Mouse (Mus musculus) spleen, adult 2 months (tissue): ENCODE measurements around the gene Ahdc1. TPM values are rescaled to one million over a fixed set of nuclear protein-coding genes. Genes with fewer than 3 reads are reported as not detected.
A peak's percentile ranks its signal among the peaks of the same experiment; 100 is the strongest.

Experiments used
- DNase-seq, 2 experiments: peaks; one replicate each; pipeline versions ENCODE4 v3.0.0 to v3.0.0-alpha.2; 2012 to 2021; ENCODE audit warnings: low spot score in 2 of 2, low read depth in 1 of 2
- H3K27ac ChIP-seq: fragments of 200-500 bp; 2 replicates; pipeline ENCODE4 v1.5.1; 2012; ENCODE audit warnings: low read length, inconsistent platforms; ENCODE audit not compliant: insufficient read depth
- H3K27me3 ChIP-seq: fragments of 200-500 bp; 2 replicates; pipeline ENCODE4 v1.6.1; 2012; ENCODE audit warnings: mild to moderate bottlenecking, moderate library complexity, low read length, inconsistent platforms; ENCODE audit not compliant: control insufficient read depth, insufficient read depth
- H3K36me3 ChIP-seq: fragments of 200-500 bp; 2 replicates; pipeline ENCODE4 v1.6.1; 2012; ENCODE audit warnings: mild to moderate bottlenecking, low read length, inconsistent platforms; ENCODE audit not compliant: control insufficient read depth, insufficient read depth
- H3K4me1 ChIP-seq: fragments of 200-500 bp; 2 replicates; pipeline ENCODE4 v1.6.1; 2011; ENCODE audit warnings: inconsistent platforms; ENCODE audit not compliant: control insufficient read depth, insufficient read depth, insufficient read length
- H3K4me3 ChIP-seq: fragments of 200-500 bp; 2 replicates; pipeline ENCODE4 v1.5.1; 2011; ENCODE audit warnings: mild to moderate bottlenecking, inconsistent platforms; ENCODE audit not compliant: insufficient read depth, insufficient read length; ENCODE audit errors: extremely low read depth
- CTCF ChIP-seq: fragments of 200-500 bp; IDR thresholded peaks from 2 replicates; pipeline ENCODE4 v1.5.1; 2011; ENCODE audit warnings: mild to moderate bottlenecking, inconsistent platforms; ENCODE audit not compliant: insufficient read depth, insufficient read length, insufficient replicate concordance; ENCODE audit errors: extremely low read depth
- POLR2A ChIP-seq: fragments of 200-500 bp; IDR thresholded peaks from 2 replicates; pipeline ENCODE4 v1.6.1; 2011; ENCODE audit warnings: low read depth, low read length, inconsistent platforms
- WGBS: fragments of 180-500 bp; shearing (Covaris S2); methylation state at CpG from one replicate; pipeline ENCODE4 v1.1.7; 2018; 5-methylcytosine and 5-hydroxymethylcytosine counted together
- polyA plus RNA-seq: library from polyadenylated mRNA; depleted of rRNA; stranded (reverse); fragments of >200 nt; gene quantifications from 2 replicates; pipeline ENCODE4 v1.2.3, GENCODE M21; 2012

The Ahdc1 gene
- polyA plus RNA-seq, 1 experiment = 24.3 TPM

- TF ChIP-seq CTCF (no peak), POLR2A (no peak)
- Histone ChIP-seq H3K27ac (0 out of 2 replicates have a peak overlapping the region, but pooled peaks have one; percentile 1), H3K36me3 (no peaks in the 10 kb centered on the region), H3K4me1 (peaks cover 4% of the 10 kb centered on the region; the same call in 1 of the 2 replicates), H3K27me3 (no peaks in the 10 kb centered on the region), H3K4me3 (no peak overlapping the region)
- DNase-seq = no peak
- WGBS = 73% methylated on average over 13 of the region's 13 CpGs
These were observed 96.8 kb downstream of the Ahdc1 start for GRCm38 (mm10) chr4:133107788-133108281.

DNA sequence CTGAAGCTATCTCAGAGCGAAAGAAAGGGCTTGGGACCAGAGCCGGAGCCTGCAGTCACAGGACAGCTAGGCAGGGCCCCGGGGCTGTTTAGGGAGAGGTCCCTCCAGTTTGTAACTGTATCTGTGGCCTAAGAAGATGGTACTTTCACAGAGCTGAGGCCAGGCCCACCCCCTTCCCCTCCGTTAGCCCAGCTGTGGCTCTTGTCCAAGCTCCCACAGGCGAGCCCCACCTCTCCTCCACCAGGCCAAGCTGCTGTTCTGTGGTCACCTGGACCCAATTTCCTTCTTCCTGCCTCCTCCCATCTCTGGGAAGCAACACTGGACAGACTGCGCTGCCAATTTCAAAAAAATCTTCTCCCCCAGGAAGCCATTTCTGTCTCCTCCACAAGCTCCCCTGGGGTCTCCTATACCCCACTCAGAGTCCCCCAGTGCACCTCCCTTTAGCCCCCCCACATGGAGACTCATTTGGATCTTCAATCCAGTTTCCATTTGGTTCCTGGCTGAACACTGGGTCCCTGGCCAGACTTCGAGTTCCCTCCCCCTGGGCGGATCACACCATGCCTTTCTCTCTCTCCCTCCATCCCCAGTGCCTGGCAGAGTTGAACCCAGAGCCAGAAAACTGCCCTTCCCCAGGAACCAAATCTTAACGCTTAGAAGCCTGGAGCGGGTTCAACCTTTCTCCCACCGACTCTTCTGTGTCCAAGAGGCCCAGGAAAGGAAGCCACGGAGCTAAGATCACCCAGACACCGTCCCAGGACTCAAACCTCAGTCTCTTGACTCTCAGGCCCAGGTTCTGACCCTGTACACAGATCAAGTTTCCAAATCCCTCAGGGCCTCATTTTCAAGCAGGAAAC, 97.6 kb downstream of the Ahdc1 start:
- WGBS = 78% methylated on average over 13 of the region's 13 CpGs
- DNase-seq = no peak
- Histone ChIP-seq H3K4me3 (no peak overlapping the region), H3K36me3 (no peaks in the 10 kb centered on the region), H3K27ac (peak overlapping the region; percentile 31; the same call in 1 of the 2 replicates), H3K27me3 (no peaks in the 10 kb centered on the region), H3K4me1 (peaks cover 4% of the 10 kb centered on the region; the same call in 1 of the 2 replicates)
- TF ChIP-seq CTCF (no peak), POLR2A (no peak)

- no peak for DNase-seq
- Histone ChIP-seq H3K4me1 (peaks cover 4% of the 10 kb centered on the region; the same call in 1 of the 2 replicates), H3K4me3 (no peak overlapping the region), H3K36me3 (no peaks in the 10 kb centered on the region), H3K27ac (0 out of 2 replicates have a peak overlapping the region, but pooled peaks have one; percentile 31), H3K27me3 (no peaks in the 10 kb centered on the region)
- no peak for TF ChIP-seq CTCF
- 47% methylated on average over 5 of the region's 5 CpGs for WGBS
These were observed 98.3 kb downstream of the Ahdc1 start for GRCm38 (mm10) chr4:133109335-133109801.

GRCm38 (mm10) chr4:133112175-133112838, 101.2 kb downstream of the Ahdc1 start:
- Histone ChIP-seq H3K27ac (no peak overlapping the region), H3K36me3 (no peaks in the 10 kb centered on the region), H3K4me1 (peaks cover 4% of the 10 kb centered on the region; the same call in 1 of the 2 replicates), H3K27me3 (no peaks in the 10 kb centered on the region), H3K4me3 (no peak overlapping the region)
- WGBS = 81% methylated on average over 13 of the region's 13 CpGs
- no peak for TF ChIP-seq CTCF
- no peak for TF ChIP-seq POLR2A
- DNase-seq = no peak

GRCm38 (mm10) chr4:133113351-133113882, 102.4 kb downstream of the Ahdc1 start:
- no peak for DNase-seq
- Histone ChIP-seq H3K36me3 (no peaks in the 10 kb centered on the region), H3K4me1 (peaks cover 7% of the 10 kb centered on the region; the same call in 1 of the 2 replicates), H3K4me3 (no peak overlapping the region), H3K27ac (no peak overlapping the region), H3K27me3 (no peaks in the 10 kb centered on the region)
- no peak for TF ChIP-seq POLR2A
- no peak for TF ChIP-seq CTCF
- WGBS = 57% methylated on average over 6 of the region's 6 CpGs

DNA sequence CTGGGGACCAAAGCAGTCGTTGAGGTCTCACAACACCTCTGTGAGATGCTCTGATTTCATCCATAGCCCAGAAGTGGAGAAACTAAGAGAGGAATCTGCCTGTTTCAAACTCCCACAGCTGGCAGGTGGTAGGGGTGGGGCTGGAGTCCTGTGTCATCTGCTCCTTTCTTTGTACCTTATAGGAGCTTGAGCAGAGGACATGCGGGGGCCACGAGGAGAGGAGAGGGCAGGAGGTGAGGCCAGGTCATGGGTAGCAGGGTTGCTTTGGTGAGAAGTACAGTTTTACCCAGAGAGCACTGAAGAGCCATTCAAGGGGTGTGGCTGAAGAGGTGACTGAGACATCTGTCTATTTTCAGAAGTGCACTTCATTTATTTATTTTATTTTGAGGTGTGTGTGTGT, 103.7 kb downstream of the Ahdc1 start:
- Histone ChIP-seq H3K4me1 (peaks cover 3% of the 10 kb centered on the region; the same call in 1 of the 2 replicates), H3K4me3 (no peak overlapping the region), H3K36me3 (no peaks in the 10 kb centered on the region), H3K27me3 (no peaks in the 10 kb centered on the region), H3K27ac (no peak overlapping the region)
- no peak for DNase-seq
- TF ChIP-seq POLR2A (no peak), CTCF (no peak)
- WGBS = 69% methylated on average over 3 of the region's 3 CpGs
